Mouse (Mus musculus) ES-E14 (cell line): Measurements from ENCODE around the gene Armc12. TPM values are rescaled to one million over a fixed set of nuclear protein-coding genes. Genes with fewer than 3 reads are reported as not detected.
A peak's percentile ranks its signal among the peaks of the same experiment; 100 is the strongest.

Source experiments
- DNase-seq: peaks from one replicate; pipeline ENCODE4 v3.0.0-alpha.2; 2013; ENCODE audit warnings: low read depth, low spot score
- H3K27ac ChIP-seq: 2 replicates; pipeline ENCODE4 v1.5.1; 2012; ENCODE audit warnings: low read depth, mild to moderate bottlenecking, low read length, moderate library complexity, mixed read lengths; ENCODE audit not compliant: poor library complexity, insufficient read depth, severe bottlenecking
- H3K36me3 ChIP-seq: 2 replicates; pipeline ENCODE4 v1.6.1; 2012; ENCODE audit warnings: mild to moderate bottlenecking, low read length, moderate library complexity, mixed read lengths; ENCODE audit not compliant: control insufficient read depth, poor library complexity, insufficient read depth, severe bottlenecking
- H3K4me1 ChIP-seq, 2 experiments: fragments of 150-350 bp in 1 of 2; sonication (generic) in 1 of 2; 2 replicates each; pipeline ENCODE4 v1.6.1; 2012; ENCODE audit warnings: low read length in 2 of 2, mild to moderate bottlenecking in 1 of 2, mixed read lengths in 1 of 2; ENCODE audit not compliant: control insufficient read depth in 2 of 2, insufficient read depth in 2 of 2, poor library complexity in 1 of 2
- H3K4me3 ChIP-seq, 2 experiments: fragments of 150-350 bp in 1 of 2; sonication (generic) in 1 of 2; 2 replicates each; pipeline ENCODE4 v1.5.1; 2012; ENCODE audit warnings: low read length in 2 of 2, low read depth in 1 of 2, mild to moderate bottlenecking in 1 of 2, mixed read lengths in 1 of 2; ENCODE audit not compliant: insufficient read depth in 1 of 2, poor library complexity in 1 of 2, severe bottlenecking in 1 of 2
- H3K9ac ChIP-seq: 2 replicates; pipeline ENCODE4 v1.6.1; 2012; ENCODE audit warnings: low read depth, mild to moderate bottlenecking, low read length, mixed read lengths; ENCODE audit not compliant: poor library complexity, insufficient read depth, severe bottlenecking
- H3K9me3 ChIP-seq: fragments of 150-350 bp; sonication (generic); 2 replicates; pipeline ENCODE4 v1.6.1; 2012; ENCODE audit warnings: low read depth, mild to moderate bottlenecking, low read length; ENCODE audit not compliant: control insufficient read depth, insufficient read depth
- CHD2 ChIP-seq: IDR thresholded peaks from 2 replicates; pipeline ENCODE4 v1.6.1; 2014; ENCODE audit warnings: mild to moderate bottlenecking, low read depth, low read length, inconsistent platforms
- HCFC1 ChIP-seq: IDR thresholded peaks from 2 replicates; pipeline ENCODE4 v1.6.1; 2012; ENCODE audit warnings: low read length, inconsistent platforms, borderline replicate concordance; ENCODE audit not compliant: insufficient read depth
- MAFK ChIP-seq: IDR thresholded peaks from 2 replicates; pipeline ENCODE4 v1.6.1; 2014; ENCODE audit warnings: mild to moderate bottlenecking, low read depth, low read length, inconsistent platforms; ENCODE audit not compliant: insufficient read depth
- ZC3H11A ChIP-seq: IDR thresholded peaks from 2 replicates; pipeline ENCODE4 v1.6.1; 2012; ENCODE audit warnings: low read depth, mild to moderate bottlenecking, inconsistent platforms, low read length, borderline replicate concordance
- ZNF384 ChIP-seq: IDR thresholded peaks from 2 replicates; pipeline ENCODE4 v1.6.1; 2012; ENCODE audit warnings: low read depth, low read length, inconsistent platforms
- in situ Hi-C, 2 experiments: fragments of 600-800 bp; cut with MboI; formaldehyde crosslinking; loops; one replicate each; pipeline ENCODE4 v1.15.1; 2025; ENCODE audit warnings: low sequenced_read_pairs in 2 of 2, inconsistent platforms in 1 of 2; ENCODE audit not compliant: unreplicated experiment in 2 of 2
- total RNA-seq: library from RNA; depleted of rRNA; stranded (reverse); fragments of 300-350 nt; gene quantifications from 2 replicates; pipeline ENCODE4 v1.2.3, GENCODE M21; 2012

Armc12 gene
- total RNA-seq, 1 experiment, result not detected

DNA sequence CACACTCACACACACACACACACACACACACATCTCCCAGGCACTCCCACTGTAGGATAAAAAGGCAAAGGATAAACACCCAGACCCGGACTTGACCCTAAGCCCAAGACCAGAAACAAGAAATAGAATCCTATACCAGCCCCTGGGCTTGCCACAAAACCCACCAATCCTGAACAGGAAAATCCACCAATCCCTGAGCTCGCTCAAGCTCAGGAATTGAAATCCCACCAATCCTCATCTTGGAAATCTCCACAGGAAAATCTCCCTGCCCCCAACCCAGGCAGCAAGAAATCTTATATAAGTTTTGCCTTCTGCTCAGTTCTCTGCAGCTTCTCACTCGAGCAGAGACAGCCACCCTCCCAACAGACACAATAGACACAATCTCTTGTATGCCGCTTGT, 1.5 kb upstream of the Armc12 start:
- Histone ChIP-seq H3K4me1 (peaks cover 0 to 11% of the 10 kb centered on the region in 2 experiments; a peak in 2 of 4 replicates), H3K27ac (no peak overlapping the region), H3K4me3 (no peak overlapping the region), H3K9ac (no peak overlapping the region), H3K9me3 (no peaks in the 10 kb centered on the region), H3K36me3 (no peaks in the 10 kb centered on the region)
- DNase-seq, result no peak
- in situ Hi-C loops, result no loop called here
- TF ChIP-seq CHD2, result 0 out of 2 replicates have a peak, but pooled peaks have one; percentile 29
- no peak for TF ChIP-seq ZNF384

DNA sequence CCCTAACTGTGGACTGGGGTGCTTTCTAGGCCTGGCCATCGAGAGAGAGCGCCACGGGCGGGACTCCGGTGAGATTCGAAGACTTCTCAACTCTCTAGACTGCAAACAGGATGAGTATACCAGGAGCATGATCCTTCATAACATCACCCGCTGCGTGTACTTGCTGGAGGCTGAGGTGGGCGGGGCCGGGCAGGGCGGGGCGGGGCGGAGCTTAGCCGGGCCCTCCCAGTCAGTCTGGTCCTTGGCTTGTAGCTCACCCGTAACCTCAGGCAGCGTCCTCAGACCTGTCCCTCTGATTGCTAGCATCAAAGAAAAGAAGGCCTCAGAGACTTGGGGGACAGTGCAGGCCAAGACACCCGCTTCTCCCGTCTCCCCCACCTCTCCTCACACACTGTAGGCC, 1.3 kb downstream of the Armc12 start:
- TF ChIP-seq MAFK (no peak), CHD2 (no peak), HCFC1 (no peak), ZC3H11A (no peak), ZNF384 (no peak)
- peaks cover 0 to 8% of the 10 kb centered on the region in 2 experiments; a peak in 1 of 4 replicates for H3K4me1 ChIP-seq
- in situ Hi-C loops, result loop anchor here in 1 of 2 experiments (10.0 kb wide), 1 partner anchor 147 kb away; no protein-coding TSS in a partner anchor
- no peaks in the 10 kb centered on the region for H3K36me3 ChIP-seq
- peak overlapping the region; percentile 16 to 47; a peak in 2 of 4 replicates for H3K4me3 ChIP-seq
- H3K9me3 ChIP-seq, result no peaks in the 10 kb centered on the region
- DNase-seq, result no peak
- no peak overlapping the region for H3K9ac ChIP-seq
- H3K27ac ChIP-seq, result no peak overlapping the region

DNA sequence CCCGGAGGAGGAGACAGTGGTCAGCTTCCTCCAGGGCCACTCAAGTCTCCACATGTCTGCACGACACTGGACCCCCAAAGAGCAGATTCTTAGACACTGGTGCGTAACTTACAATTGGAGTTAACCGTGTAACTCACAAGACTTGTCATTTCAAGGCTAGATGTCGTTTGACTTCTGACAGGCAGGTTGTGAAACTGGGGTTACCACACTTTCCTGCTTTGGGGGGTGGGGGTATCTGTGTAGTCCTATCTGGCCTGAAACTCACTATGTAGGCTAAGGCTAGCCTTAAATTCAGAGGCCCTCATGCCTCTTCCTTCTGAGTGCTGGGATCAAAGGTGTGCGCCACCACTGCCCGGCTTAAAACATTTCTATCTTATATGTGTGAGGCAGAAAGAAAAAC, 2.0 kb downstream of the Armc12 start:
- DNase-seq, result no peak
- no peak overlapping the region for H3K27ac ChIP-seq
- peaks cover 0 to 11% of the 10 kb centered on the region in 2 experiments; a peak in 1 of 4 replicates for H3K4me1 ChIP-seq
- no peak overlapping the region for H3K4me3 ChIP-seq
- in situ Hi-C loops, result loop anchor here in 1 of 2 experiments (10.0 kb wide), 1 partner anchor 148 kb away; no protein-coding TSS in a partner anchor
- no peak overlapping the region for H3K9ac ChIP-seq
- TF ChIP-seq ZNF384 (no peak), HCFC1 (no peak), MAFK (no peak), CHD2 (no peak), ZC3H11A (no peak)
- no peaks in the 10 kb centered on the region for H3K36me3 ChIP-seq
- H3K9me3 ChIP-seq, result no peaks in the 10 kb centered on the region

DNA sequence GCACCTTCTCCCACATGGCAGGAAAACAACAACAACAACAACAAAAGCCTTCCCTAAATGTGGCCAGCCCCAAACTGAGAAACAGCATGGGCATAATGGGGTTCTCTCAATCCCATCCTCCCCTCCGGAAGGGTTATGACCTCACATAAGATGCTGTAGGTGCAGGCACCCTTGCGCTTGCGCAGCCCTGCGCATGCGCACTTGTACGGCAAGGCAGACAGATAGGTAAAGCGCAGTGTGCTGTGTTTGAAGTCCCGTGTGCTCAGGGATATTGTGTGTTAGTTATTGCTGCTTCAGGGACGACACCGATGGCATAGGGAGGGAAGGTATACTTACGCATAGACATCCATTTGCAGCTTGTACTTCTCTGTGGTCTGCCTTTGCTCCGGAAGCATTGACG, 2.7 kb downstream of the Armc12 start:
- H3K9me3 ChIP-seq, result no peaks in the 10 kb centered on the region
- in situ Hi-C loops, result loop anchor here in 1 of 2 experiments (10.0 kb wide), 1 partner anchor 149 kb away; no protein-coding TSS in a partner anchor

DNA sequence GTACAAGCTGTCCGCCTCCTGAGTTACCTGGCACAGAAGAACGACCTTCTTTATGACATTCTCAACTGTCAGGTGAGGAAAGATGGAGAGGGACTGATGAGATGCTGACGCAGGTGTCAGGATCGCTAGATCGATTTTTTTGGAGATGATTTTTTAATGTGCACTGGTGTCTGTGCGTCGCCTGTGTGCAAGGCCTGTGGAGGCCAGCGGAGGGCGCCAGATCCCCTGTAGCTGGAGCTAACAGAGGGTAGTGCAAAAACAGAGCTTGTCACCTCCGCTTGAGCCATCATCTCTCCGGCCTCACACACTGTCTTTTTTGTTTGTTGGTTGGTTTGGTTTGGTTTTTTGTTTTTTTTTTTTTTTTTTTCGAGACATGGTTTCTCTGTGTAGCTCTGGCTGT, 7.3 kb downstream of the Armc12 start:
- Histone ChIP-seq H3K27ac (no peak overlapping the region), H3K36me3 (no peaks in the 10 kb centered on the region), H3K4me3 (peak overlapping the region; percentile 27 to 46; a peak in 3 of 4 replicates), H3K4me1 (peaks cover 0 to 9% of the 10 kb centered on the region in 2 experiments; a peak in 1 of 4 replicates), H3K9me3 (no peaks in the 10 kb centered on the region), H3K9ac (no peak overlapping the region)
- peak; percentile 35; the same call in 1 of the 2 replicates for TF ChIP-seq ZC3H11A
- TF ChIP-seq CHD2, result no peak
- in situ Hi-C loops, result loop anchor here in 1 of 2 experiments (10.0 kb wide), 1 partner anchor 153 kb away; no protein-coding TSS in a partner anchor
- DNase-seq, result no peak

More for the DNA sequence above, 2.7 kb downstream of the Armc12 start:
- H3K4me1 ChIP-seq, result peaks cover 0 to 13% of the 10 kb centered on the region in 2 experiments; a peak in 1 of 4 replicates
- no peak overlapping the region for H3K27ac ChIP-seq
- no peak overlapping the region for H3K4me3 ChIP-seq
- DNase-seq, result no peak
- no peak overlapping the region for H3K9ac ChIP-seq
- no peaks in the 10 kb centered on the region for H3K36me3 ChIP-seq
- TF ChIP-seq ZNF384, result no peak
- TF ChIP-seq HCFC1, result no peak
